Mouse (Mus musculus) midbrain, embryonic 11.5 days (tissue): Measurements from ENCODE around the gene Camk1g. TPM values are rescaled to one million over a fixed set of nuclear protein-coding genes. Genes with fewer than 3 reads are reported as not detected.
A peak's percentile ranks its signal among the peaks of the same experiment; 100 is the strongest.

Experiments
- ATAC-seq: fragments of 200-750 bp; cut with Nextera tagmentation; 2 replicates; pipeline ENCODE4 v1.8.0; 2017; ENCODE audit warnings: moderate TSS enrichment, moderate library complexity; ENCODE audit not compliant: low FRiP score
- DNase-seq: peaks from one replicate; pipeline ENCODE4 v3.0.0; 2015; ENCODE audit warnings: low spot score; ENCODE audit errors: missing footprints
- H3K27ac ChIP-seq: fragments of 300-500 bp; sonication (generic); 2 replicates; pipeline ENCODE4 v1.5.1; 2014; ENCODE audit warnings: low read depth, low read length
- H3K27me3 ChIP-seq: fragments of 300-500 bp; sonication (generic); 2 replicates; pipeline ENCODE4 v1.6.1; 2014; ENCODE audit warnings: mild to moderate bottlenecking, low read length, moderate library complexity, mixed read lengths; ENCODE audit not compliant: control insufficient read depth, insufficient read depth
- H3K36me3 ChIP-seq: fragments of 300-500 bp; sonication (generic); 2 replicates; pipeline ENCODE4 v1.6.1; 2014; ENCODE audit warnings: mild to moderate bottlenecking, low read length, moderate library complexity, mixed read lengths; ENCODE audit not compliant: control insufficient read depth, insufficient read depth
- H3K4me1 ChIP-seq: fragments of 300-500 bp; sonication (generic); 2 replicates; pipeline ENCODE4 v1.6.1; 2014; ENCODE audit warnings: low read length; ENCODE audit not compliant: control insufficient read depth, insufficient read depth
- H3K4me2 ChIP-seq: fragments of 300-500 bp; sonication (generic); 2 replicates; pipeline ENCODE4 v1.6.1; 2014; ENCODE audit warnings: mild to moderate bottlenecking, moderate library complexity
- H3K4me3 ChIP-seq: fragments of 300-500 bp; sonication (generic); 2 replicates; pipeline ENCODE4 v1.5.1; 2014; ENCODE audit warnings: low read depth, low read length
- H3K9ac ChIP-seq: fragments of 300-500 bp; sonication (generic); 2 replicates; pipeline ENCODE4 v1.6.1; 2014; ENCODE audit warnings: low read length
- H3K9me3 ChIP-seq: fragments of 300-500 bp; sonication (generic); 2 replicates; pipeline ENCODE4 v1.6.1; 2016; ENCODE audit warnings: low read length; ENCODE audit not compliant: control insufficient read depth
- WGBS: fragments of 180-500 bp; shearing (Covaris S2); extraction: QIAGEN DNeasy Blood & Tissue Kit; methylation state at CpG from one replicate; pipeline ENCODE4 v1.1.7; 2014; 5-methylcytosine and 5-hydroxymethylcytosine counted together
- polyA plus RNA-seq: library from polyadenylated mRNA; unstranded; fragments of >200 nt; fragmentation: Nextera tagmentation; extraction: Ambion mirVana; gene quantifications from 2 replicates; pipeline ENCODE4 v1.2.1, GENCODE M21; 2014

Camk1g gene
- polyA plus RNA-seq, 1 experiment from 2014 or later, result 20.1 TPM

DNA sequence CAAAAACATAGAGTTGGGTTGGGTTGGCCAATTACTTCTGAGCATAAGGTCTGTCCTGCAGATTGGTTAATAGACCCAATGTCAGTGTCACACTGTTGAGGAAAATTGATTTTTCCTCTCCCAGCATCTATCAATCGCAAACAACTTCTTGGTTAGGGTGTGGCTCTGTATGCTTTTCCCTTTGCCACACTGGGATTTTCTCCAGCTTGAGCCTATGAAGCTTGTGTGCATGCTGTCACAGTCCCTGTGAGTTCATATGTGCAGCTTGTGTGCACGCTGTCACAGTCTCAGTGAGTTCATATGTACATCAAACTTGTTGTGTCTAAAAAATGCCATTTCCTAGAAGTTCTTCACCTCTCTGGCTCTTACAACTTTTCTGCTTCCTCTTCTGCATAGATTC lies 63.3 kb downstream of the Camk1g start:
- H3K4me3 ChIP-seq, result no peak overlapping the region
- ATAC-seq (no peak), DNase-seq (peak; percentile 26)
- no peak overlapping the region for H3K4me2 ChIP-seq
- H3K27ac ChIP-seq, result no peak overlapping the region
- WGBS, result 94% methylated on average over 2 of the region's 2 CpGs
- no peaks in the 10 kb centered on the region for H3K4me1 ChIP-seq
- no peaks in the 10 kb centered on the region for H3K9me3 ChIP-seq
- no peaks in the 10 kb centered on the region for H3K36me3 ChIP-seq
- H3K27me3 ChIP-seq, result no peaks in the 10 kb centered on the region
- H3K9ac ChIP-seq, result no peak overlapping the region

DNA sequence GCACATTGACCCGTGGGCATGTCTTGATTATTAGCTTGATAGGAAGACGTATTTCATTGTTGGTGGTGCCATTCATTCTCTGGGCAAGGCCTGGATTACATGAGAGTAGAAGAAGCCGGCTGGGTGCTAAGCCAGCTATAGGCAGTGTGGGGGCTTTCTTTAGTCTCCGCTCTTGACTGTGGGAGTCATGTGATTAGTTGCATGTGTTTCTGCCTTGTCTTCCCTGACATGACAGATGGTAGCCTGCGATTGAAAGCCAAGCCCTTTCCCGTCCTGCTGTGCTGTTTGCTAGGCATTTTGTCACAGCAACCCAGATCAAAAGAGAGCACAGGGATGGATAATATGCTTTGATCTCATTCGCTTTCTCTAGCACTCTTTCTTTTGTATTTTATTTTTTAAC lies 64.7 kb downstream of the Camk1g start:
- Histone ChIP-seq H3K4me3 (no peak overlapping the region), H3K27me3 (no peaks in the 10 kb centered on the region), H3K9ac (no peak overlapping the region), H3K4me2 (no peak overlapping the region), H3K4me1 (no peaks in the 10 kb centered on the region), H3K27ac (no peak overlapping the region), H3K9me3 (no peaks in the 10 kb centered on the region), H3K36me3 (no peaks in the 10 kb centered on the region)
- ATAC-seq (peak; percentile 85), DNase-seq (peak; percentile 80)
- 27% methylated on average over 7 of the region's 7 CpGs for WGBS

- no peak for ATAC-seq
- Histone ChIP-seq H3K4me1 (no peaks in the 10 kb centered on the region), H3K27ac (no peak overlapping the region), H3K4me3 (no peak overlapping the region), H3K36me3 (no peaks in the 10 kb centered on the region), H3K9ac (no peak overlapping the region), H3K27me3 (no peaks in the 10 kb centered on the region), H3K4me2 (no peak overlapping the region), H3K9me3 (no peaks in the 10 kb centered on the region)
- peak; percentile 54 for DNase-seq
- 76% methylated on average over 2 of the region's 2 CpGs for WGBS
Observed at GRCm38 (mm10) chr1:193303096-193303495, 67.0 kb downstream of the Camk1g start.

GRCm38 (mm10) chr1:193302093-193302405 lies 68.0 kb downstream of the Camk1g start:
- no peak overlapping the region for H3K4me2 ChIP-seq
- H3K27ac ChIP-seq, result no peak overlapping the region
- no peaks in the 10 kb centered on the region for H3K27me3 ChIP-seq
- H3K4me1 ChIP-seq, result no peaks in the 10 kb centered on the region
- no peak for ATAC-seq
- DNase-seq, result peak; percentile 33
- H3K9ac ChIP-seq, result no peak overlapping the region
- no peaks in the 10 kb centered on the region for H3K9me3 ChIP-seq
- WGBS, result 68% methylated on average over 8 of the region's 8 CpGs
- H3K4me3 ChIP-seq, result no peak overlapping the region
- H3K36me3 ChIP-seq, result no peaks in the 10 kb centered on the region

DNA sequence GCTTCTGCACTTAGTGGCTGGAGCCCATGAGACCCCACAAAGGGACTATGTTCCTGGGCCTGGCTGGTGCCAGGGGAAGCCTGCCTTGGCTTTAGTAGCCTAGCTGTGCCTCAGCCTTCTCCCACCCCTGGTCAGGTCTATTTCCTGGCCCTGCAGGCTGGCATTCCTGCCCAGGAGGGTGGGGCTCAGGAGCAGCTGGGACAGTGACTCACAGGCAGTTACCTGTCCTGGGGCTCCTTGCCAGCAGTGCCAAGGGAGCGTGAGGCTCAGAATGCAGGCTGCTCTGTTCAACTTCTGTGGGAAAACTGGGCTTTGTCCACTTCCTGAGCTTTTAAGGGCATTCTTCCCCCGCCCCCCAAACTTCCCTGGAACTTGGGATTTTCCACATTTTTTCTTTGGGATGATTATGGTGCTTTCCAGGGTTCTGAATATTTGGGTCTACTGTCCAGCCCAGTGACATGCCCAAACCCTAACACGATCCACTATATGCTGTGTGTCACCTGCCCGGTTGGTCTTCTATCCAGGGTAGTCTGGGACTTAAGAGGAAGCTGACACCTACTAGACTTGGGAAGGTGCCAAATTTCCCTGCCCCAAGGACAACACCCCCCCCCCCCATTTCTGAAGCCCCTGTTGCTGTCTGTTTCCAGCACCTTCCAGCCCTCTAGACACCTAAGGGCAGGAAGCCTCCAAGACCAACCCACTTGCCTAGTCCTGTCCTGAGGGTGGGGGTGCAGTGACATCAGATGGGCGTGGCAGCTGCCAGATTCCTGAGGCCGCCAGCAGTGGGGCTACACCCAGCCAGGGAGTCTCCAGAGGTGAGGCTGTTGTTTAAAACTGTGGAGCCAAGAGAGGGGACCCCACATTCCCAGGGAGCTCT lies 68.6 kb downstream of the Camk1g start:
- WGBS, result 66% methylated on average over 6 of the region's 6 CpGs
- ATAC-seq, result no peak
- no peak overlapping the region for H3K9ac ChIP-seq

DNA sequence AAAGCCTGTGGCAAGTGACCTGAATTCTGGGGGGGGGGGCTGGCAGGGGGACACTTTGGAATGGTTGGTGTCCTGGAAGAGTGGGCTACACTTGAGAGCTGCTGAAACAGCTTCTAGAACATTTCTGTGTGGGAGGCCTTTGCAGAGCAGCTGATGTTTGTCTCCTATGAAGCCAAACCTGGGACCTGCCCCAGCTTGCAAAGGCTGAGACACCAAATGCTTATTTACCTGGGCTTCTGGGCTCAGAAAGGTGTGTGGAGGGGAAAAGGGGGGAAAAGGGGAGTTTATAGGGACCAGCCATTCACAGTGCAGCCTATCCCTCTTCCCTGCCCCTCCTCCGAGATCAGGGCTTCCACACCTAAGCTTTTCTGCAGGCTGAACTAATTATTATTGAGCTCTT lies 70.1 kb downstream of the Camk1g start:
- ATAC-seq (no peak), DNase-seq (no peak)
- Histone ChIP-seq H3K9ac (no peak overlapping the region), H3K4me1 (no peaks in the 10 kb centered on the region), H3K9me3 (no peaks in the 10 kb centered on the region), H3K4me2 (no peak overlapping the region), H3K27me3 (no peaks in the 10 kb centered on the region), H3K27ac (no peak overlapping the region), H3K4me3 (no peak overlapping the region), H3K36me3 (no peaks in the 10 kb centered on the region)
- WGBS, result 41% methylated on average over 1 of the region's 1 CpGs

More for the DNA sequence above, 68.6 kb downstream of the Camk1g start:
- Histone ChIP-seq H3K4me3 (no peak overlapping the region), H3K4me2 (no peak overlapping the region), H3K9me3 (no peaks in the 10 kb centered on the region), H3K27me3 (no peaks in the 10 kb centered on the region), H3K27ac (no peak overlapping the region), H3K36me3 (no peaks in the 10 kb centered on the region), H3K4me1 (no peaks in the 10 kb centered on the region)
- peak; percentile 23 for DNase-seq

DNA sequence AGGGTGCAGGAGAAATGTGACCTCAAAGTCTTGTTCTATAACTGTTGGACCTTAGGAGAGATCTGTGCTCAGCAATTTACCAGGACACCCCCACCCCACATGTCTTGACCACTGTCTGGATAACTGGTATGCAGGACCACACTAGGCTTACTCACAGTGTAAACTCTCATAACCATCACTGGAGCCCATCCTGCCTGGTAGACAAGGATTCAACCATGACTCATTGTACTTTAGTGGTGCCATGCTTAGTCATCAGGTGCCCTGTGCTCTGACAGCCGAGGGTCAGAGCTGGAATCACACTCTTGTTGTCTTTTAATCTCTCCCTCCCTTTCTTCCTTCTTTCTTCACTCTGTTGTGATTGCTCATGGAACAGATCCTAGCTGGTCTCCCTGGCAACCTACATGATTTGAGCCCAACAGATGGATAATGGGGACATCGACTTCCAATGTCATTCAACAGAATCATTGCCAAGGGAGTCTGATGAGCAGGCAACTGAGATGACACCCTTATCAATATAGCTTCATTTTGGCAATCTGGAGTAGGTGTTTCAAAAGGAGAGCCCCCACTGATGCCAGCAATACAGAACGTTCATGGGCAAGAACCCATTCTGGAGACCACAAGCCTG lies 71.8 kb downstream of the Camk1g start:
- ATAC-seq, result no peak
- DNase-seq, result no peak
- H3K36me3 ChIP-seq, result no peaks in the 10 kb centered on the region
- 75% methylated on average over 3 of the region's 3 CpGs for WGBS
- H3K27ac ChIP-seq, result no peak overlapping the region
- H3K4me3 ChIP-seq, result no peak overlapping the region
- no peaks in the 10 kb centered on the region for H3K4me1 ChIP-seq
- H3K4me2 ChIP-seq, result no peak overlapping the region
- H3K9me3 ChIP-seq, result no peaks in the 10 kb centered on the region
- no peak overlapping the region for H3K9ac ChIP-seq
- H3K27me3 ChIP-seq, result no peaks in the 10 kb centered on the region

Other genes with a start within 250 kb of the Camk1g start
- 8.5 and 10.7 TPM in 2 replicates for gene Diexf, start 240.0 kb downstream of the Camk1g start, polyA plus RNA-seq
- 1.5 and 2.8 TPM in 2 replicates for gene Irf6, start 217.2 kb downstream of the Camk1g start, polyA plus RNA-seq
- gene A130010J15Rik, start 202.3 kb downstream of the Camk1g start, polyA plus RNA-seq, result 14.9 and 17.9 TPM in 2 replicates
- 0.77 and 1.4 TPM in 2 replicates for gene Traf3ip3, start 168.6 kb downstream of the Camk1g start, polyA plus RNA-seq
- 0.11 TPM in 1 of 2 replicates, not detected in the other for gene Lamb3, start 162.6 kb downstream of the Camk1g start, polyA plus RNA-seq
- 0.23 TPM in 1 of 2 replicates, not detected in the other for gene Hsd11b1, start 106.2 kb downstream of the Camk1g start, polyA plus RNA-seq
- 7.9 and 11.4 TPM in 2 replicates for gene G0s2, start 97.1 kb downstream of the Camk1g start, polyA plus RNA-seq